Mouse (Mus musculus): ENCODE results near the gene Csnk2a1.
A peak's percentile ranks its signal among the peaks of the same experiment; 100 is the strongest.
"Not testable (repeated sequence)": the region's sequence is repeated elsewhere in the genome, so short reads cannot be mapped to it uniquely, and the experiment has no call there.

The Csnk2a1 gene

DNA sequence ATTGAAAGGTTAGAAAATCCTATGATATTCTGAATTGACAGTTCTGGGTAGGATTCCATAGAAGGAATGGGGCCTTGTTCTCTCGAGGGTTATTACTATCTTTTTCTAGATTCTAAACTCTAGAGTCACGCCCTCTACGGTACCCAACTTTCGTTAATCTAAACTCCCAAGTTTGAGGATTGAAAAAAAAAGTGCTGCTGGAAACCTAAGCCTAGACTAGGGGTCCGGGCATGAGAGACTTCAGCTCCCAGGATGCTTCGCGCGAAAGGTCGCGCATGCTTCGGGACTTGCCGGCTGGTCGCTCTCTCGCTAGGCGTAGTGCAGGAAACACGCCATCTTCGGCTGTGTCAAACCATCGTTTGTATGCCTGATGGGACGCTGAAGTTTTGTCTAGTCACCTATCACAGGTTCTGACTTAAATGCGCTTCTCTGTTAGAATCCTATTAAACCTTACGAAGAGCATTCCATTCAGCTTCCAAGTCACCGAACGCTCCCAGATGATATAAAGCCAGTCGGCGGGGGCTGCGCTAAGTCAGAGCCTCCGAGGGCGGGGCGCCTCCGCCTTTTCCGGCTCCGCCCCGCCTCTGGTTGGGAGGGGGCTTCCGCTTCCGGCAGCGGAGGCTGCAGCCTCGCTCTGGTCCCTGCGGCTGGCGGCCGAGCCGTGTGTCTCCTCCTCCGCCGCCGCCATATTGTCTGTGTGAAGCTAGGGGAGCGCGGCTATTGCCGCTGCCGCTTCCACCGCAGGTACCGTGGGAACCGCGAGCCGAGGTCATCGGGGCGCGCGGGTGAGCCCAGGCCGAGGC is at the start of gene Csnk2a1:
TSS of gene Csnk2a1 (plus strand) at position 592 of the 803 bp plus-strand sequence.
- DNase-seq: peak; percentile 93 to 94

- peak; percentile 60 to 80 for DNase-seq
Measured at GRCm38 (mm10) chr2:152177162-152177805, 49.4 kb upstream of the Csnk2a1 start.

GRCm38 (mm10) chr2:152177806-152178170 is 48.9 kb upstream of the Csnk2a1 start:
- DNase-seq: no peak

DNA sequence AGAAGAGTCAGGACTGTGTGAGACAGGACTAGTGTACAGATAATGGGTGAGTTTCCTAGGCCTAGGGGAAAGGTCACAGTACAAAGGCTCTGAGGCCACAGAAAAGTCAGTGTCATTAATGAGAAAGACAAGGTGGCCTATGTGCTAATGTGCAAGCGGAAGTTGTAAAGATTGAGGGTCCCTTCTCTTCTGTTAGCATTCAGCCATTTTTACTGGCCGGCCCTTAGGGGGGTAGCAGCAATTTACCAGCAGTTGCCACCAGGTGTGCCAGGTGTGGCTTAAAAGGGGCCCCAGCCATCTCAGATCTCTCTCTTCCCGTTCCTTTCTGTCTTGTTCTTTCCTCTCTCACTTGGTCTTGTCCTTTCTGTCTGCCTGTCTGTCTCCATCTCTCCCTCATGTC is 48.3 kb upstream of the Csnk2a1 start:
- no peak for DNase-seq

GRCm38 (mm10) chr2:152179301-152179700 is 47.3 kb upstream of the Csnk2a1 start:
- DNase-seq: no peak

DNA sequence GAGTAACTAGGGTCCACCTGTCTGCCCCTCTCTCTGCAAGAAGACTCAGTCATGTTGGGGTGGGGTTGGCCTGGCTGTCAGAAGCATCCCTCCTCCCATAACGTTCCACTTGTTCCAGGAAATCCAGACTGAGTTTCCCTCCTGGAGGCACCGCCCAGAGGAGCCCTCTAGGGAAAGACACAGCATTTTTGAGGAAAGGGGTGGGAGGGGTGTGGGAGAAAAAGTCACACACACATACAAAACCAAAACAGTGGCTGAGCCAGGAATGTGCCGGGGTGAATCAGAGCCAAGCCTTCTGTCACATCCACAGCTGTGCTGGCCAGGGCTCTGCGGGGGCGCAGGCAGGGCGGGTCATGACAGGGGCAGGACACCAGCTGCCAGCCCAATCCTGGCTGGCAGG is 46.3 kb upstream of the Csnk2a1 start:
- peak; percentile 83 to 92 for DNase-seq

- DNase-seq: no peak
Measured at GRCm38 (mm10) chr2:152187132-152187531, 39.5 kb upstream of the Csnk2a1 start.

- no peak for DNase-seq
Measured at GRCm38 (mm10) chr2:152189213-152189612, 37.4 kb upstream of the Csnk2a1 start.

GRCm38 (mm10) chr2:152189640-152190039 is 37.0 kb upstream of the Csnk2a1 start:
- peak; percentile 36 to 57 for DNase-seq

- DNase-seq: no peak
Measured at GRCm38 (mm10) chr2:152190161-152190560, 36.5 kb upstream of the Csnk2a1 start.

DNA sequence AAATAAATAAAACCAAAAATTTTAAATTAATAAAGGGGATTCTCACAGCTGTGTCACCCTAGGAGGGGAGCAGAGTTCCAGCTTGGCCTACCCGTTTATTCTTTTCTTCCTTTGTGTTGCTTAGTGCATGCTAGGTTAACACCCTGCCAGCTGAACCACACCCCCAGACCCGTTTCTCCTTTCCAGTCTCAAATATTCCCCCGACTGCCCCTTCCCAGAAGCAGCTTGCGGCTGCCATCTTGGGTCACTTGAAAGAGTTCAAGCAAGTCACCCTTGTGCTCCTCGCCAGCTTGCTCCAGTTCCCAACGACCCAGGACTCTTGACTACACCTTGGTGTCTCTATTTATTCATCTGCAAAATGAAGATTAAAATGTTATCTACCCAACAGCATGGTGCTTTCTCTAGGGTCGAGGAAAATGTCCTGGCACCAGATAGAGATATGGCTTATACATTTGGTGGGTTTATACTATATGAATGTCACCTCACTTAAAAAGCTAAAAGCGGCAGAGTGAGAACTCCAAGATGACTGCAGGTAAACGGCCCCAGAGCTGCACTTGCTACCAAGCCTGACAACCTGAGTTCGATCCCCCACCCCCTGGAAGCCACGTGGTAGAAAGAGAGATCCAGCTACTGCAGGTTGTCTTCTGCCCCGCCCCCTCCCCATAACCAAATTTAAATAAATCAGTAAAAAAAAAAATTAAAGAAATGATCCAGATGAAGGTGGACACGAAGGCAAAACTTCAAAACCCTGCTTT is 33.9 kb upstream of the Csnk2a1 start:
- no peak for DNase-seq

- DNase-seq: no peak
Measured at GRCm38 (mm10) chr2:152193346-152193710, 33.3 kb upstream of the Csnk2a1 start.

DNA sequence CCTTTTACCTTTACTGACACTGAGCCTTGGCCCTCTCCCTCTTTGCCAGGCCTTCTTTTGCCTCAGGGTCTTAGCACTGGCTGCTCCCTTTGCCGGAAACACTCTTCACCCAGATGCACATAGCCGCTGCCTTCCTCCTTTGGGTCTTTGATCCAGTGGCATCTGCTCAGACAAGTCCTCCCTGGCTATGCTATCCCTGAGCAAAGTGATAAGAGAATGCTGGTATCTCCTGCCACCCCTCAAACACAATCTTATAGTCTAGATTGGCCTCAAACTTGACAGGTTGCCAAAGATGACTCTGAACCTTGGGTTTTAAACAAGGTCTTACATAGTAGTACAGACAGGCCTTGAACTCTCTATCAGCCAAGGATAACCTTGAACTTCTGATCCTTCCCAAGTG is 32.1 kb upstream of the Csnk2a1 start:
- no peak for DNase-seq

- no peak for DNase-seq
Measured at GRCm38 (mm10) chr2:152196896-152197295, 29.7 kb upstream of the Csnk2a1 start.

DNA sequence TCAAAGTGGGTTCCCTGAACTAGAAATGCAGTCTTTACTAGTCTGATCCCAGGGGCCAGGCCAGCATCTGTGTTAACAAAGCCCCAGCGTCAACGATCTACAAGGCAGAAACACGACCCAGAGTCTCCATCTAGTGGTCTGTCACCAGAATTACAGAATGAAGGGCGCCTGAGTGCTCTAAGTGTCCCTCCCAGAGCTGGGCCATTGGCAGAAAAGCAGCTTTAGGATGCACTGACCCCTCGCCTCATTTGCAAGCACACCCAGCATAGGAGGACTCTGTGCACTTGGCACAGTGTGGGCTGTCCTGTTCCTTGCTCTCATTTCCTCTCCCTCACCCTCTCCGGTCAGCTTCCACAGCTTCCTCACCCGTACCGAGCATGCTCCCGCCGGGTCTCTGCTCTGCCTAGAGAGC is 29.3 kb upstream of the Csnk2a1 start:
- DNase-seq: peak; percentile 57 to 70

- not testable (repeated sequence) for DNase-seq
Measured at GRCm38 (mm10) chr2:152206139-152206538, 20.5 kb upstream of the Csnk2a1 start.

- DNase-seq: no peak
Measured at GRCm38 (mm10) chr2:152211871-152212270, 14.8 kb upstream of the Csnk2a1 start.

GRCm38 (mm10) chr2:152216975-152217374 is 9.7 kb upstream of the Csnk2a1 start:
- DNase-seq: no peak

DNA sequence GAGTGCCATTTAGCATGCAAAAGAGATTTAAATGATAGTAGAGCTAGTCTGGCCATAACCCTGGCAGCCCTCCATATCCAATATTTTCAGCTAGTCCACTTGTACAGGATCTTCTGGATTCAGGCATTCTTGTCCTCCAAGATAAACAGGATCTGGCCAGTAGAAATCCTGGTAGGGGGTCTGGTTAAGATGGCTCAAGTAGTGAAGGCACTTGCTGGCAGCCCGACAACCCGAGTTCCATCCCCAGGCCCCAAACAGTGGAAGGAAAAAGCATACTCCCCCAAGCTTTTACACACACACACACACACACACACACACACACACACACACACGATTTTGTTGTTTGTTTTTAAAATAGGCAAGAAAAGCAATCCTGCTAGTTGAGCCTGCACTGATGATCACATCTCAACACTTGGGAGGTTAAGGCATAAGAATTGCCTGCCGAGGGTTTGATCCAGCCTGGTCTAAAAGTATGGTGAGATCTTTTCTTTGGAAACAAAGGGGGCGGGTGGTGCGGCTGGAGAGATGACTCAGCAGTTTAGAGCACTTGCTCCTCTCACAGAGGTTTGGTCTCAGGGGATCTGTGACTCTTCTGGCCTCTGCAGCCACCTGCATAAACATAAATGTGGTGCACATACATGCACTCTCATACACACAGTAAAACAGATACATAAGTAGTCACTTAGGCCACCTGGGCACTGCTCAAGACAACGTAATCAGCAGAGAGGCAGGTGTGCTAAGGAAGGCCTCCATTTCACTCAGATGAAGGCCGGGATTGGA is 2.9 kb upstream of the Csnk2a1 start:
- DNase-seq: no peak

DNA sequence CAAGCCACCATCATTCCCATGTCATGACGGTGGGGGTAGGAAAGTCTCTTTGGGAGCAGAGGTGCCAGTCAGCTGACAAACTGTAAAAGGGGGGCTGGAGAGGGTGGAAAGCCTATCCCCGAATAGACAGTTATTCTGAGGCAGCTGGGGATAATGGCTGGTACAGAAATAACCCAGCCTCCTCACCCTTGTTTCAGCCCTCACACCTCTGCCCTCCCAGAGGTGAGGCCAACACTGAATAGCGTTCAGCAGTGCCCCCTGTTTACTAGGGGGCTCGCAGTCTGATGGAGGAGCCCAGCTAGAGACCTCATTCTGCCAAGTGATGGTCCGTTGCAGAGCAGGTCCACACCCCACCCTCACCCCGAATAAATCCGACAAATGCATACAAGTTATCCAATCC is 1.1 kb upstream of the Csnk2a1 start:
- DNase-seq: no peak

GRCm38 (mm10) chr2:152227051-152227481 is 427 bp downstream of the Csnk2a1 start:
- DNase-seq: peak; percentile 82 to 85

- DNase-seq: no peak
Measured at GRCm38 (mm10) chr2:152230046-152230445, 3.4 kb downstream of the Csnk2a1 start.

DNA sequence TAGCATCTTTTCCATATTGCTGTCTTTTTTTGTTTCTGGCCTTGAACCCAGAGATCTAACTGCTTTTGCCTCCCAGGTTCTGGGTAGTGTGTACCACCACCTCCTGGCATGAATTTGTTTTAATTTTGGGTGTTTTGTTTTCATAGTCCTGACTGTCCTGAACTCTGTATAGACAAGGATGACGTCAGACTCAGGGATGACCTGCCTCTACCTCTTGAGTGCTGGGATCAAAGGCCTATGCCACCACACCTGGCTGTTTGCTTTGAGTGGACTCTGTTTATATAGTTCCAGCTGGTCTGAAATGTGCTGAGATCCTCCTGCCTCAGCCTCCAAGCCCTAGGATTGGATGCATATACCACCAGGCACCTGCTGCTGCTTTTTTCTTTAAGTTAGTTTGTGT is 11.3 kb downstream of the Csnk2a1 start:
- no peak for DNase-seq

Measured in lung, postnatal 4 days (tissue).